Mouse (Mus musculus) liver, embryonic 14.5 days (tissue): ENCODE measurements around the gene Wnt1. TPM values are rescaled to one million over a fixed set of nuclear protein-coding genes. Genes with fewer than 3 reads are reported as not detected.

ENCODE experiments used
- ATAC-seq: fragments of 200-750 bp; cut with Nextera tagmentation; 2 replicates; pipeline ENCODE4 v1.8.0; 2017; ENCODE audit warnings: moderate number of reproducible peaks, mild to moderate bottlenecking, moderate library complexity; ENCODE audit not compliant: insufficient read depth
- DNase-seq, 3 experiments: peaks; one replicate each; pipeline ENCODE4 v3.0.0-alpha.2; 2012 to 2013; ENCODE audit warnings: low read depth in 3 of 3, low spot score in 3 of 3
- H3K27ac ChIP-seq: fragments of 300-500 bp; sonication (generic); 2 replicates; pipeline ENCODE4 v1.5.1; 2014; ENCODE audit warnings: moderate library complexity, mild to moderate bottlenecking, control low read depth, inconsistent platforms
- H3K27me3 ChIP-seq: fragments of 300-500 bp; sonication (generic); 2 replicates; pipeline ENCODE4 v1.6.1; 2014; ENCODE audit warnings: mild to moderate bottlenecking, low read length, moderate library complexity; ENCODE audit not compliant: control insufficient read depth, insufficient read depth
- H3K36me3 ChIP-seq: fragments of 300-500 bp; sonication (generic); replicated peaks from 2 replicates; pipeline ENCODE4 v1.6.1; 2014; ENCODE audit warnings: low read depth; ENCODE audit not compliant: control insufficient read depth, insufficient read depth
- H3K4me1 ChIP-seq, 2 experiments: fragments of 200-500 bp in 1 of 2; fragments of 300-500 bp in 1 of 2; sonication (generic) in 1 of 2; replicated peaks; 2 replicates each; pipeline ENCODE4 v1.6.1; 2012 to 2014; ENCODE audit warnings: antibody characterized with exemption in 1 of 2, inconsistent platforms in 1 of 2, low read length in 1 of 2; ENCODE audit not compliant: control insufficient read depth in 2 of 2, insufficient read depth in 2 of 2
- H3K4me2 ChIP-seq: fragments of 300-500 bp; sonication (generic); 2 replicates; pipeline ENCODE4 v1.6.1; 2014; ENCODE audit warnings: low read depth, mild to moderate bottlenecking, control low read depth, moderate library complexity
- H3K4me3 ChIP-seq, 2 experiments: fragments of 200-500 bp in 1 of 2; fragments of 300-500 bp in 1 of 2; sonication (generic) in 1 of 2; 2 replicates each; pipeline ENCODE4 v1.5.1; 2012 to 2014; ENCODE audit warnings: low read depth in 2 of 2, low read length in 2 of 2, mild to moderate bottlenecking in 2 of 2, control low read depth in 1 of 2, inconsistent platforms in 1 of 2, moderate library complexity in 1 of 2; ENCODE audit not compliant: insufficient read depth in 1 of 2
- H3K9ac ChIP-seq: fragments of 300-500 bp; sonication (generic); replicated peaks from 2 replicates; pipeline ENCODE4 v1.6.1; 2014; ENCODE audit warnings: mild to moderate bottlenecking, control low read depth, moderate library complexity
- H3K9me3 ChIP-seq: fragments of 300-500 bp; sonication (generic); 2 replicates; pipeline ENCODE4 v1.6.1; 2016; ENCODE audit warnings: low read length, mixed read lengths; ENCODE audit not compliant: control insufficient read depth
- CTCF ChIP-seq: IDR thresholded peaks from 2 replicates; pipeline ENCODE4 v1.5.1; 2016; ENCODE audit warnings: antibody characterized with exemption, low read depth, control low read depth
- EP300 ChIP-seq: IDR thresholded peaks from 2 replicates; pipeline ENCODE4 v1.6.1; 2016; ENCODE audit warnings: antibody characterized with exemption, low read depth
- WGBS: fragments of 180-500 bp; shearing (Covaris S2); extraction: QIAGEN DNeasy Blood & Tissue Kit; methylation state at CpG from one replicate; pipeline ENCODE4 v1.1.7; 2014; ENCODE audit not compliant: insufficient replicate concordance; 5-methylcytosine and 5-hydroxymethylcytosine counted together
- polyA plus RNA-seq, 2 experiments: library from polyadenylated mRNA; depleted of rRNA in 1 of 2; stranded (reverse) in 1 of 2; unstranded in 1 of 2; fragments of >200 nt; fragmentation: Nextera tagmentation in 1 of 2; extraction: Ambion mirVana in 1 of 2; gene quantifications; 2 replicates each; pipeline versions ENCODE4 v1.2.1 to v1.2.3; 2012 to 2014

Gene Wnt1
- polyA plus RNA-seq, 2 experiments, result not detected

- TF ChIP-seq EP300, result no peak
- TF ChIP-seq CTCF, result no peak
- no peaks in the 10 kb centered on the region for H3K9me3 ChIP-seq
Measured at GRCm38 (mm10) chr15:98834059-98834458, 44.4 kb downstream of the Wnt1 start.

GRCm38 (mm10) chr15:98835291-98835690, 45.6 kb downstream of the Wnt1 start:
- DNase-seq (no peak), ATAC-seq (no peak)
- Histone ChIP-seq H3K27me3 (no peaks in the 10 kb centered on the region), H3K27ac (no peak overlapping the region; the same call in none of the 2 replicates), H3K4me3 (no peak overlapping the region), H3K4me1 (peaks cover 37 to 41% of the 10 kb centered on the region in 2 experiments), H3K9ac (no peak overlapping the region), H3K9me3 (no peaks in the 10 kb centered on the region), H3K4me2 (no peak overlapping the region), H3K36me3 (peaks cover 56% of the 10 kb centered on the region)
- 85% methylated on average over 14 of the region's 14 CpGs for WGBS
- TF ChIP-seq CTCF (no peak), EP300 (no peak)

More at GRCm38 (mm10) chr15:98834059-98834458, 44.4 kb downstream of the Wnt1 start:
- Histone ChIP-seq H3K36me3 (peaks cover 44% of the 10 kb centered on the region), H3K9ac (no peak overlapping the region), H3K4me3 (no peak overlapping the region), H3K27me3 (no peaks in the 10 kb centered on the region), H3K27ac (no peak overlapping the region), H3K4me1 (peaks cover 46 to 51% of the 10 kb centered on the region in 2 experiments), H3K4me2 (no peak overlapping the region)
- ATAC-seq (no peak), DNase-seq (no peak)
- WGBS, result 84% methylated on average over 13 of the region's 13 CpGs

- H3K9me3 ChIP-seq, result no peaks in the 10 kb centered on the region
- peak overlapping the region; percentile 10 to 20; a peak in 3 of 4 replicates for H3K4me3 ChIP-seq
- peak overlapping the region; percentile 92 for H3K27ac ChIP-seq
- peak overlapping the region; percentile 44 for H3K9ac ChIP-seq
- TF ChIP-seq EP300 (peak; percentile 83), CTCF (no peak)
- peak; percentile 89 for ATAC-seq
- 61% methylated on average over 21 of the region's 21 CpGs for WGBS
- H3K4me1 ChIP-seq, result peaks cover 31 to 36% of the 10 kb centered on the region in 2 experiments
- H3K36me3 ChIP-seq, result peaks cover 73% of the 10 kb centered on the region
- DNase-seq, result peak; percentile 73 to 79 (median 74)
- H3K27me3 ChIP-seq, result no peaks in the 10 kb centered on the region
- peak overlapping the region; percentile 53 for H3K4me2 ChIP-seq
Measured at GRCm38 (mm10) chr15:98837006-98837742, 47.5 kb downstream of the Wnt1 start.

- DNase-seq (no peak), ATAC-seq (peak; percentile 55)
- no peaks in the 10 kb centered on the region for H3K9me3 ChIP-seq
- H3K27me3 ChIP-seq, result no peaks in the 10 kb centered on the region
- no peak for TF ChIP-seq CTCF
- TF ChIP-seq EP300, result no peak
- peaks cover 78% of the 10 kb centered on the region for H3K36me3 ChIP-seq
- H3K4me3 ChIP-seq, result 0 out of 4 replicates have a peak overlapping the region, but pooled peaks of 1 of the 2 experiments have one; percentile 11
- H3K9ac ChIP-seq, result peak overlapping the region; percentile 44
- WGBS, result 49% methylated on average over 4 of the region's 4 CpGs
- peak overlapping the region; percentile 53 for H3K4me2 ChIP-seq
- H3K4me1 ChIP-seq, result peaks cover 27 to 31% of the 10 kb centered on the region in 2 experiments
- peak overlapping the region; percentile 92 for H3K27ac ChIP-seq
Measured at GRCm38 (mm10) chr15:98837743-98838103, 48.1 kb downstream of the Wnt1 start.

- Histone ChIP-seq H3K9me3 (no peaks in the 10 kb centered on the region), H3K4me2 (no peak overlapping the region), H3K9ac (no peak overlapping the region), H3K36me3 (peaks cover 81% of the 10 kb centered on the region), H3K27me3 (no peaks in the 10 kb centered on the region), H3K4me1 (peaks cover 21 to 27% of the 10 kb centered on the region in 2 experiments), H3K27ac (no peak overlapping the region), H3K4me3 (no peak overlapping the region)
- DNase-seq (no peak), ATAC-seq (no peak)
- WGBS, result 94% methylated on average over 14 of the region's 14 CpGs
- TF ChIP-seq CTCF (no peak), EP300 (no peak)
Measured at GRCm38 (mm10) chr15:98839161-98839560, 49.5 kb downstream of the Wnt1 start.
